Comparison of ENCODE assay signal across 10 mouse cellular contexts in genomic region chr8:119756147-119756461, GRCm38 (mm10). TPM values are rescaled to one million over a fixed set of nuclear protein-coding genes. Genes with fewer than 3 reads are reported as not detected.
DNase-seq lines count a peak whose midpoint lies in the region; ATAC-seq and TF ChIP-seq lines count a peak whose summit lies in the region.
"Had no signal": no experiment of that assay in that cellular context is flagged by ENCODE, and none has a peak within 500 bp of the region (broad histone marks: within the 10 kb centered on the region; RNA-seq: fewer than 3 reads in every experiment).

No protein-coding gene starts in this region.

- peaks cover 15% of the 10 kb centered on the region for H3K36me3 ChIP-seq in hindbrain, embryonic 13.5 days
- peaks cover 10% of the 10 kb centered on the region; the same call in 1 of the 2 replicates for H3K36me3 ChIP-seq in hindbrain, embryonic 14.5 days (replicated peaks; ENCODE audit: control insufficient read depth, insufficient read depth)
- H3K36me3 ChIP-seq in intestine, embryonic 14.5 days (ENCODE audit: control insufficient read depth, insufficient read depth, low read length) = peaks cover 9% of the 10 kb centered on the region
- peaks cover 12% of the 10 kb centered on the region for H3K36me3 ChIP-seq in midbrain, embryonic 13.5 days

- H3K4me1 ChIP-seq in hindbrain, embryonic 13.5 days (replicated peaks) = peaks cover 30% of the 10 kb centered on the region
- H3K4me1 ChIP-seq in hindbrain, embryonic 14.5 days (replicated peaks; ENCODE audit: control insufficient read depth, insufficient read depth, low read length) = 0 out of 2 replicates have a peak, but pooled peaks cover 13% of the 10 kb centered on the region
- no peaks in the 10 kb centered on the region for H3K4me1 ChIP-seq in bone marrow macrophage, adult 2 months (ENCODE audit: control insufficient read depth, insufficient read depth, low read length)
- H3K4me1 ChIP-seq in intestine, embryonic 14.5 days (replicated peaks; ENCODE audit: control insufficient read depth, insufficient read depth, low read length) = peaks cover 8% of the 10 kb centered on the region; the same call in 1 of the 2 replicates
- peaks cover 23% of the 10 kb centered on the region for H3K4me1 ChIP-seq in midbrain, embryonic 13.5 days (replicated peaks)

- peaks cover 15% of the 10 kb centered on the region for H3K27me3 ChIP-seq in hindbrain, embryonic 13.5 days
- no peaks in the 10 kb centered on the region for H3K27me3 ChIP-seq in hindbrain, embryonic 14.5 days (ENCODE audit: control insufficient read depth, insufficient read depth, low read length)
- no peaks in the 10 kb centered on the region for H3K27me3 ChIP-seq in intestine, embryonic 14.5 days (replicated peaks; ENCODE audit: control insufficient read depth, insufficient read depth, low read length)
- no peaks in the 10 kb centered on the region; the same call in 1 of the 2 replicates for H3K27me3 ChIP-seq in midbrain, embryonic 13.5 days

- H3K9me3 ChIP-seq in hindbrain, embryonic 13.5 days = no peaks in the 10 kb centered on the region
- H3K9me3 ChIP-seq in hindbrain, embryonic 14.5 days (ENCODE audit: control insufficient read depth, low read length) = no peaks in the 10 kb centered on the region
- H3K9me3 ChIP-seq in intestine, embryonic 14.5 days (ENCODE audit: control insufficient read depth, low read length) = no peaks in the 10 kb centered on the region
- no peaks in the 10 kb centered on the region for H3K9me3 ChIP-seq in midbrain, embryonic 13.5 days
- H3K9me3 ChIP-seq: G1E had no signal

- no peak for TF ChIP-seq CTCF in bone marrow macrophage, adult 2 months (IDR thresholded peaks at IDR 0.05; ENCODE audit: low read depth, low read length)

- no peak overlapping the region for H3K4me2 ChIP-seq in hindbrain, embryonic 13.5 days
- H3K4me2 ChIP-seq in hindbrain, embryonic 14.5 days (replicated peaks) = no peak overlapping the region
- H3K4me2 ChIP-seq in intestine, embryonic 14.5 days (ENCODE audit: low read length) = peak overlapping the region; percentile 46; the same call in 1 of the 2 replicates
- H3K4me2 ChIP-seq in midbrain, embryonic 13.5 days (replicated peaks) = peak overlapping the region; percentile 44; the same call in 1 of the 2 replicates

- WGBS in hindbrain, embryonic 13.5 days = 66% methylated on average over 2 of the region's 2 CpGs
- WGBS in hindbrain, embryonic 14.5 days = 68% methylated on average over 2 of the region's 2 CpGs
- 73% methylated on average over 2 of the region's 2 CpGs for WGBS in intestine, embryonic 14.5 days
- 59% methylated on average over 2 of the region's 2 CpGs for WGBS in midbrain, embryonic 13.5 days

- TF ChIP-seq POLR2A in bone marrow macrophage, adult 2 months (IDR thresholded peaks at IDR 0.05; ENCODE audit: borderline replicate concordance, low read depth, low read length) = no peak

- H3K4me3 ChIP-seq in hindbrain, embryonic 13.5 days = no peak overlapping the region
- H3K4me3 ChIP-seq in hindbrain, embryonic 14.5 days (replicated peaks; ENCODE audit: low read length) = no peak overlapping the region
- H3K4me3 ChIP-seq in bone marrow macrophage, adult 2 months (ENCODE audit: insufficient read depth, low read length) = peak overlapping the region; percentile 50
- H3K4me3 ChIP-seq in intestine, embryonic 14.5 days (ENCODE audit: low read depth, low read length) = no peak overlapping the region
- no peak overlapping the region for H3K4me3 ChIP-seq in midbrain, embryonic 13.5 days (replicated peaks)

- peak overlapping the region; percentile 35 for H3K9ac ChIP-seq in hindbrain, embryonic 13.5 days
- H3K9ac ChIP-seq in hindbrain, embryonic 14.5 days = no peak overlapping the region
- H3K9ac ChIP-seq in intestine, embryonic 14.5 days (ENCODE audit: low read length) = no peak overlapping the region
- no peak overlapping the region for H3K9ac ChIP-seq in midbrain, embryonic 13.5 days (replicated peaks)

- no peak for ATAC-seq in hindbrain, embryonic 13.5 days (ENCODE audit: low FRiP score)
- ATAC-seq in hindbrain, embryonic 14.5 days (ENCODE audit: low FRiP score) = no peak
- no peak for ATAC-seq in intestine, embryonic 14.5 days (replicated peaks; ENCODE audit: low FRiP score, low TSS enrichment, low read depth)
- 0 out of 2 replicates have a peak, but pooled peaks have one; percentile 7 for ATAC-seq in midbrain, embryonic 13.5 days

- no peak overlapping the region for H3K27ac ChIP-seq in hindbrain, embryonic 13.5 days
- H3K27ac ChIP-seq in hindbrain, embryonic 14.5 days = no peak overlapping the region
- H3K27ac ChIP-seq in bone marrow macrophage, adult 2 months (ENCODE audit: insufficient read depth, low read depth, low read length) = no peak overlapping the region
- H3K27ac ChIP-seq in intestine, embryonic 14.5 days (ENCODE audit: low read depth) = no peak overlapping the region
- no peak overlapping the region for H3K27ac ChIP-seq in midbrain, embryonic 13.5 days

- DNase-seq in hindbrain, embryonic 14.5 days (ENCODE audit: low spot score) = no peak
- no peak for DNase-seq in intestine, embryonic 14.5 days (ENCODE audit: low spot score)
- no peak for DNase-seq in frontal cortex, postnatal 14 days (ENCODE audit: low spot score in 2 of 2)
- DNase-seq in cerebellum, adult 18-20 months = no peak
- no peak for DNase-seq in kidney, postnatal 4 days

RNA-seq across cellular contexts. Expression of gene Tldc1, which starts 22.1 kb away (rescaled TPM):
- polyA plus RNA-seq in hindbrain, embryonic 13.5 days (2015; fragmentation: Nextera tagmentation; extraction: Ambion mirVana) = 11.8 and 12.8 TPM in 2 replicates
- 6.5 and 7.4 TPM in 2 replicates for polyA plus RNA-seq in hindbrain, embryonic 14.5 days (2014; fragmentation: Nextera tagmentation; extraction: Ambion mirVana)
- 5.4 and 6.5 TPM in 2 replicates for polyA plus RNA-seq in bone marrow macrophage, adult 2 months (2012; ENCODE audit: insufficient read depth, insufficient read length, missing spikeins)
- 11.1 and 15.0 TPM in 2 replicates for polyA plus RNA-seq in intestine, embryonic 14.5 days (2014; fragmentation: Nextera tagmentation; extraction: Ambion mirVana)
- 10.9 and 11.0 TPM in 2 replicates for polyA plus RNA-seq in midbrain, embryonic 13.5 days (2015; fragmentation: Nextera tagmentation; extraction: Ambion mirVana)

RNA-seq across cellular contexts. Expression of gene Atp2c2, which starts 56.3 kb away (rescaled TPM):
- polyA plus RNA-seq in hindbrain, embryonic 13.5 days (2015; fragmentation: Nextera tagmentation; extraction: Ambion mirVana) = 0.21 TPM in 1 of 2 replicates, not detected in the other
- 0.13 and 0.22 TPM in 2 replicates for polyA plus RNA-seq in hindbrain, embryonic 14.5 days (2014; fragmentation: Nextera tagmentation; extraction: Ambion mirVana)
- polyA plus RNA-seq in bone marrow macrophage, adult 2 months (2012; ENCODE audit: insufficient read depth, insufficient read length, missing spikeins) = not detected in 2 replicates
- polyA plus RNA-seq in intestine, embryonic 14.5 days (2014; fragmentation: Nextera tagmentation; extraction: Ambion mirVana) = 3.1 and 3.6 TPM in 2 replicates
- not detected in 2 replicates for polyA plus RNA-seq in midbrain, embryonic 13.5 days (2015; fragmentation: Nextera tagmentation; extraction: Ambion mirVana)
- polyA plus RNA-seq: erythroblast, embryonic 14.5 days; G1E had no signal

Comparison
In these comparisons a context has a peak if more than half of its experiments do, and no peak if none do; other contexts are left out.
1. H3K4me2 ChIP-seq: peak in intestine, embryonic 14.5 days (single experiment) and midbrain, embryonic 13.5 days (single experiment); none in hindbrain, embryonic 13.5 days (single experiment) and hindbrain, embryonic 14.5 days (single experiment).